Mouse (Mus musculus) A20 (cell line): ENCODE data around the gene Adig.

Experiments used
- DNase-seq: peaks from one replicate; pipeline ENCODE4 v3.0.0-alpha.2; 2011; ENCODE audit warnings: low read depth, low spot score

Gene Adig

DNA sequence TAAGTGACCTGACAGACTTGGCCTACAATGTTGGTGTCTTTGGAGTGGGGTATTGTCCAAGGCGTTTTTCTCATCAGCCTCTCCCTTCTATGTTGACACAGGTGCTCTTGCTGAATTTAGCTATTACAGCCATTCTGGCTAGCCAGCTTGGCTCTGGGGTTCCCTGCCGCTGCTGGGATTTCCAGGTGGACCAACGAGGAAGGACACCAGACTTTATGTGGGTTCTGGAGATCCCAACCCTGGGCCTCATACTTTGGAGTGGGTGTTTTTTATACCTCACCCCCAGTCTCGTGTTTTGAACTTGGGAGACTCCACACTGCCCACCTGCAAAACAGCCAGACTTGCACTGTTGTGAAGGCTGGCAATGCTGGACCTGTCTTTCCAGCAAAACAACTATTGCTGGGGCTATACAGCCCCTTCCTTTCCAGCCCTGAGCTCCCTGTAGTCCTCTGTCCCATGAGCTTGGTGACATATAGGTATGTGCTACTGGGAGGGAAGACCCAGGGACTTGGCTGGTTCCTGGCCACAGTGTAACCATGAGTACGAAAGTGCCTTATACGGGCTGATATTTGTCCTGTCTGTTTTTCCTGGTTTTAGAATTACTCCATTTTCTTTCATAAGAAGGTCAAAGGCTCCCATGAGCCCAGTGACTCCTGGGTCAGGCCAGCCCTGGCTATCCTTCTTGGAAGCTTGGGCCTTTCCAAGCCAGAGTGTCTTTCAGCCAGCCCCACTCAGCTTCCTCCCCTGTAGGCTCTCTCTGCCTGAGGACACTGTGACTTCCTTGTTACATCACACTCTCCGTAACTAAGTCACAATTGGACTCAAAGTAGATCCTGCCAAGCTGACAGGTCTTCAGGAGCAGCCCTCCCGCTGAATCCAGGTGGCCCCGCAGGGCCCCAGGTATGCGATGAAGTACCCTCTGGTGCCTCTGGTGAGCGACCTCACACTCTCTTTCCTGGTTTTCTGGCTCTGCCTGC lies at the start of gene Adig:
Adig (plus strand) TSS at position 777 of the 977 bp plus-strand sequence.
- no peak for DNase-seq

DNA sequence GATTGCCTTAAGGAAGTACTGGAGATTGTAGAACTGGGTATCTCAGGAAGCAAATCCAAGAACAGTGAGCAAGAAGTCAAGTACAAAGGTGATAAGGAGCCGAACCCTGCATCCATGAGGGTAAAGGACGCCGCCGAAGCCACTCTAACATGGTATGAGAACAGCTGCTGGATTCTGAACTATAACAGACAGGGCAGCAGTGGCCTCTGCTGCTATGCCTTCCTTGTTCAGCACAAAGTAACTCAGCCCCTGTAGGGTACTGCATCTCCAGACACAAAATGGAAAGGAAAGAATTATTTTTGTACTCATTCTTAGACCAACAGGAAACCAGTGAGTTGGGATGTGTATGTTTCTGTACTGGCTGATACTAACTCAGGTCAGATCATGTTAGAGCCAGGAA lies 46.0 kb upstream of the Adig start:
- no peak for DNase-seq

DNA sequence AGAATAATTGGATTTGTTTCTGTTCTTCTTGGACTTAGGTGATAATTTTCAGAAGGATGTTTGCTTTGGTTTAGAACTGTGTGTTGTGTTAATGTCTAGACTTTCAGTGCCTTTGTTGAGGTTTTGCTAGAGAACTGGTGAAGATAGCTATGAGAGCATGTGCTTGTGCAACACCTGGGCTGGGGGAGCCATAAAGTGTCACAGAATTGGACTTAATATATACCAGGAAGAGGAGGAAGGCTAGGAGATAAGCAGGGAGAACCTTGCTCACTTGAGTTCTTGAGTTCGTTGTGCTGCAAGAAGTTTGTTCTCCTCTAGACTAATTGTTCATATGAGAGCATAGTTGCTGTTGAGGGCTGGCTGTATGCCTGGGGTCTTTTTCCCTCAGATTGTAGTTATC lies 44.8 kb upstream of the Adig start:
- no peak for DNase-seq

DNA sequence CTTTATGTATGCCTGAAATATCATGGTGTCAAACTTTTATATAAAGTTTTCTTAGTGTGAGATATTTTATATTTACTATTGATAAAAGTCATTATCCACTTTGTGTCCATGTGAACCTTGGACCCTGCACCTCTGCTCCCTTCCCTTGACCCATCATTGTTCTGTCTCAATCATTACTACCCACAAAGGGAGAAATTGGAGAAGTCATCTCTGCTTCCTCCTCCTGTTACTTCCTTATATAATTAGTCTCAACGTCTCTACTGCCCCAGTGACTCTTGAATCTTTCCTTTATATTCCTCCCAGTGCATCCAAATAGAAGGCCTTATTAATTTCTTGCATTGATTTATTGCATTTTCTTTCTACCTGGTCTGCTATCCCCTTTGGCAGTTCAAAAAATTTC lies 40.0 kb upstream of the Adig start:
- DNase-seq: no peak

DNA sequence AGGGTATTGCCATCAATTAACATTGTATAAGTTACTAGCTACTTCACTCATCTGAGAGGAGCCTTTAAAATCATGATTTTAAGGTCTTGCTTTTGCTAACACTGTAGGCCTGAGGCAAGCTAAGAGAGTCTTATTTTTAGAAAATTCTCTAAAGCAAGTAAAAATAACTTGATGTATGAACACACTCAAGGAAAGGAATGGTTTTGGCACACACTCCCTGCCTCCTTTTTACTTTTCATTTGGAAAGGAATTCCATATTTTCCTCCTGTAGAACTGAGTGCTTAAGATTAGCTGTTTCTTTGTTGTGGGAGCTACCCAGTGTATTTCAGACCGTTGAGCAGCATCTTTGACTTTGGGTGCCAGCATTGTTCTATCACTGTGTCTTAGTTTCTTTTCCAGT lies 28.3 kb upstream of the Adig start:
- no peak for DNase-seq

DNA sequence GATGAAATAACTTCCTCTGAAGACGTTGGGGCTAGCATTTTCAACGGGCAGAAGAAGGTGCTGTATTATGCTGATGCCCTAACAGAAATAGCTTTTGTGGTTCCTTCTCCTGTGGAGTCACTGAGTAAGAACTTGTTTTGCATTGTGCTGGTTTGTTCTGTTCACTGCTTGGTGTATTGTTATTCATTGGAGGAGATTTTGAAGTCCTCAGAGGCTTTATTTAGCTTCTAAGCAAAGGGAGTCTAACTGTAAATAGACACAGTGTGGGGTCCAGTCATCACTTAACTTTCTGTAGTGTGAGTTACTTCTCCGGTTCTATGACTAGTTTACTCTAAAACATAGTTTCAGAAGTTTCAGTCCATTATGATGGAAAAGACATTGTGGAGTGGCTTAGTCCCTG lies 24.8 kb upstream of the Adig start:
- no peak for DNase-seq

DNA sequence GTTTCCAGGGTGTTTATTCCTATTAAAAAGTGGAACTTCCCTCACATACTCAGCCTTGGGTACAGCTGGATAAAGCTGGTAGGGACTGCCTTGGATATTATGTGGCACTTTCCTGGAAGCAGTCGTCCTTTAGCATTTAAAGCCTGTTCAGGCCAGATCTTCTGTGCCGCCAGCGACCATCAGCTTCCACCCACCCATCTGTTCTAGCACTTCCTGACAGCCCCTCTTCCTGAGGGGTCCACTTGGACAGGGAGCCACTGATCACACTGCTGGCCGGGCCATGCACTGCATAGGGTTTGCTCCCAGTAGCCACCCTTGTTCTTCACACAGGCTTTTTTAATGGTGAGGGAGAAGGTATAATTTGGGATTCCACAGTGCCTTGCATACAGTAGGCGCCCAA lies 4.0 kb upstream of the Adig start:
- no peak for DNase-seq

DNA sequence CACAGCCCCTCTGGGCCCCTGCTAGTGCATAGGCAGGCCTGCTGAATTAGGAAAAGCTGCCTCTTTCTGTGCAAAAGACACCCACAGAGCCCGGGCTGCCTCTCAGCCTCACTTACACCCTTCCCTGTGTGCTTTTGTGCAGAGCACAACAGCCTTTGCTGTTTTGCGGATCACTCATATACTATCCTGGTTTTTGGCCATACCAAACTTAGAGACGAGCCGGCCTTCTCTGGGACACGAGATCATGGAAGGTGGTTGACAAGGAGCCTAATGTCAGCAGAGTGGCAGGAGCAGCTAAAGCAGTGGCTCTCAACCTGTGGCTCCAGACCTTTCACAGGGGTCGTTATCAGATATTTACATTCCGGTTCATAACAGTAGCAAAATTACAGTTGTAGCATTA lies 814 bp downstream of the Adig start:
- no peak for DNase-seq

DNA sequence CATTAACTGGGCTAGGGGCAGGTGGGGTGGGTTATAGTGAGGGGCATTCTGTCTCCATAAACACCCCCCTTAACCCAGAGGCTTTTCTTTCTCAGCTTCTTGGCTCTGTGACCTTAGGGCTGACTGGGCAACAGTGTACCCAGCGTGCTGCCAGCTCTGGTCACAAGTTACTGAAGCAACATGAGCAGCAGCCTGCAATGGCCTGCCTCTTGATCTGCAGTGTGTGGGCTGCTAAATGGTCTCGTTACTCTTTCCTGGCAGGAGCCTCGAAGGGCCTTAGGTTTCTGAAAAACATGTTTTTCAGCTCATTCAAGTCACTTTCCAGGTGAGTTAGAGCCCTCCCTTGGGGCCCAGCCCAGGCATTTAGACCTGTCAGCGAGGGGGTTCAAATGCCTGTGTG lies 1.3 kb downstream of the Adig start:
- no peak for DNase-seq

DNA sequence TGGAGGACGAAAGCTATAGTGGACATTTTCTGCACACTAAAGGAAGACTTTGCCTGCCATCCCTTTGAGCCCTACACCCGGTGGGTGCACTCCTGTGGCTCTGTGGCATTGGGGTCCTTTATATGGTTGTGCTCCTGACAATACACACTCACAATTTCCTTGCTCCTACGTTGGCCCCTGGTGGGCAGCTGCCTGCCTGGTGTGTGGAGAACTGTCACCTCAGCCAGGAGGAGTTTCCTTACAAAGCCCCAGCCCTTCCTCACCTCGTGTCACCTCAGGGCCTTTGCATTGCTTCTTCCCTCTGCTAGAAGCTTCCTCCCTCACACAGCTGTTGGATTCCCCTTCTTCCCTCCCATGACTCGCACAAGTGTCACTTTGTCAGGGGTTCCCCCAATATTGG lies 4.1 kb downstream of the Adig start:
- no peak for DNase-seq

DNA sequence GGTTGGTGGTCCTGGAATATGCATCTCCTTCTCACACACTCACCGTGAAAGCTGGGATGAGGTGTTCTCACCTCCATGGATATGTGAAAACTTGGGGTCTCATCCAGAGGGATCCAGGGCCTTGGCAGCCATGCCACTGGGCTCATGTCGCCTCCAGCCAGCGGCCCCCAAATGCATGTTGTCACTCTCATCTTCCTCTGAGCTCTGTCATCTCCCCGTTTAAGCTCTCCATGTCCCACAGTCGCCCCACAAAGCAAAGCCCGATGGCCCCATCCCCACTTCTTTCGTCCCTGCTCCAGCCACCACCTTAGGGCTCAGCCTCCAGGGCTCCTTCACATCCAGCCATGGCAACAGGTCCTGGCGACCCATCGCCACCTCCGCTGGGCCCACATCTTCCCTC lies 4.6 kb downstream of the Adig start:
- DNase-seq: no peak

DNA sequence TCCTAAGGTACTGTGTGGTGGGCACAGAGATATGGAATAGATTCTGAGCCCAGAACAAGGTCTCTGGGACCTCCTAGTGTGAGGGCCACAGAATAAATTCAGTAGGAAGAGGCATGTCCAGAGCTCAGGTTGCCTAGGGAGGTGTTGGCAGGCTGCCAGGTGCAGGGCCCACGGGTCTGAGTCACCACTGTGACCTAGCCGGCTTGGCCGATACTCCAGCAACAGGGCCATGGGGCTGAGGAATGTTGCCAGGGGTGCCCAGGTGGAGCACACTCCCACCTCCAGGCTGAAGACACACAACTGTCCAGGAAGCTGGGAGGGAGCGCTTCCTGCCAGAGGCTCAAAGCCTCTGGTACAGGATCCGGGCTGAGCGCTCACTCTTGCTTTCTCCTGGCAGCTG lies 8.3 kb downstream of the Adig start:
- DNase-seq: no peak

DNA sequence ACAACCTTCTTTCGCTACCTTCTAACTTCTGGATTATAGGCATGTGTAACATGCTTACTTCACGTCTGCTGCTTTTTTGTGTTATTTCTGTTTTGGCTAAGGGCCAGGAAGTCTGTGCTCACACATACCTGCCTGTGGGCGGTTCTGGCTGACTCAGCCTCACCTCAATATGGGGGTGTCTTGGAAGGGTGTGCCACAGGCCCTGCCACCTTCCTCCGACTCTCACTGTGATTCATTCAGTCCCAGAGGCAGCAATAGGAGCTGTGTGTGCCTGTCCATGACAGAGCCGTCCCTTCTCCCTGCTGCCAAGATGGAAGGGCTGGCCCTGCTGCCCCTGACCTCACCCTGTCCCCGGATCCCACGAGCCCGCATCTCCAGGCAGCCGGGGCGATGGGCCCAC lies 10.1 kb downstream of the Adig start, which contains the start of gene Arhgap40:
Arhgap40 (plus strand) TSS at position 269 of the 400 bp plus-strand sequence.
- no peak for DNase-seq

DNA sequence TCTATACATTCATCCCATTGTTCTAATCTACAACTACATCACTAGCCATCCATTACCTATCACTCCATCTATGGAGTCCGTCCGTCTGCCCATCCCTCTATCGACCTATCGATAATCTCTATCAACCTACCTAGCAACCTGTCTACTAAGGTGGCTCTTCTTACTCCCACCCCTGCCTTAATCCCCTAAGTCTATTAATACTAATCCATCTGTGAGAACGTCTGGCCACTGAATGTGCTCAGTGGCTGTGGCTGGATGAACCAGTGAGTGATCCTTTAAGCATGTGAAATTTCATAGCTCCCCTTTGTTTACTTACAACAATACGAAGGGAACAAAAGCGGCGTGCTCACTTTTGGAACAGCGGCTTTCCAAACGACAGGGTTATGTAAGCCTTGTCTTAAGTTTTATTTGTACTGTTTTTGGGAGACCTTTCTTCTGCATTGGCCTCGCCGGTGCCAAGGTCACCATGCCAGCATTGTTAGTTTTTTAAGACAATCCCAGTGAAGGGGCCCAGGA lies 11.5 kb downstream of the Adig start:
- DNase-seq: no peak

DNA sequence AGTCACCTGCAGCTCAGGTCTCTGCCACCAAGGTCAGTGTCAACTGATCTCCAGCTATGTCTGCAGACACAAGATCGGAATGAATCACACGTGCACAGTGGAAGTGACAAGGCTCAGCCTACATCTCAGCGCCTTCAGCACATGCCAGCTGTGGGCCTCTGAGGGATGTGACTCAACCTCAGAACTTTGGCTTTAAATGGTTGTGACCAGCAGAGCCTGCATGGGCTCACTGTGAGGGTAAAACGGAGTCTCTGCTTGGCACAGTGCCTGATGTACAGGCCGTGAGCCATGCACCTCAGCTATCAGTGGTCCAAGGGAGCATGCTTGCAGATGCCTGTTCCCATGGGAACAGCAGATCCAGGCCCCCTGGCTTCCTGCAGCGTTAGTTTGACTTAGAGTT lies 16.2 kb downstream of the Adig start:
- no peak for DNase-seq

DNA sequence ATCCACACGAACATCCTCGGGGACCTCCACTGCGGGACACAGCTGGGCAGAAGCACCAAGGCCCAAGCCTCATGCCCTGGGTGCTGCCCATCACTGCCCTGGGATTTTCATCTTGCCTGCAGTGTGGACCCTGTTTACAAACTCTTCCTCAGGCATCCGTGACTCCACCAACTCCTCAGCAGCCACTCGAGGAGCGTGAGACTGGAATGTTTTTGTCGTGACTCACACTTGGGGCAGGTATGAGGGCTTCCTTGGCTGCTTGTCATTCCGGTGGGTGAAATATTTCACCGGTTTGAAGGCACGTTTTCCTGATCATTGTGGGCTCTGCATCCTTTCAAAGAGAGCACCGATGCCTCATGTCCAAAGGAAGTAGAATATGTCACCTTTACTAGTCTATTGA lies 16.7 kb downstream of the Adig start:
- no peak for DNase-seq

DNA sequence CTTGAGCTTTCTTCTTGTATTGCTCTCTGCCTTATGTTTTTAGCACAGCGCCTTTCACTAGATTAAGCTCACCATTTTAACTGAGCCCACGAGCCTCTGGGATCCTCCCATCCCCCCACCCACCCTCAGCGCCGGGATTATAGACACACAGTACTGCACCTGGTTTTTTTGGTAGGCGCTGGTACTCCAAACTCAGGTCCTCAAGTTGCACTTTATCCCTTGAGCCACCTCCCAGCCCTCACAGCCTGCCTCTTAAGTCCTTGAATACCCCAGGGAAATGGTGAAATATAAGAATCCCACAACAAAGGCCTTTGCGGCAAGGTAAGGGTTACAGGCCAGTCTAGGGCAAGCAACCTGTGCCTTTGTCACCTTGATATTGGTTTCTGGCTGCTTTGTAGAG lies 17.4 kb downstream of the Adig start:
- no peak for DNase-seq

DNA sequence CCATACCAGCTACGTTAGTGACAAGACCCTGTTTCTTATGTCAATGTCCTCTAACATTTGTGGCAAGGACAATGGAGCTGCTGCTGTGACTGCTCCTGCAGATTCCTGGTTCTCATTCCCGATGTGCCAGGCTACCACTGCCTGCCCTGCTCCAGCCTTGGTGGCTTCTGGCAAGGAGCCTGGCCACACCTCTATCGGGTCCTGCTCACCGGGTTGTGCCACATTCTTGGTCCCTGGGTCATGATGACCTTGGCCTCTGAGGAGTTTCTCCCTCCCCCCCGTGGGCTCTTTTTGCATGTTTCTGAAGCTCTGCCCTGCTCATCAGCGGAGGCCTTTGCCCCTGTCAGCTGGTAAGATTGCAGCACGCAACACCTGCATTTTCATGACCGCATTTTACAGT lies 20.6 kb downstream of the Adig start:
- DNase-seq: no peak

DNA sequence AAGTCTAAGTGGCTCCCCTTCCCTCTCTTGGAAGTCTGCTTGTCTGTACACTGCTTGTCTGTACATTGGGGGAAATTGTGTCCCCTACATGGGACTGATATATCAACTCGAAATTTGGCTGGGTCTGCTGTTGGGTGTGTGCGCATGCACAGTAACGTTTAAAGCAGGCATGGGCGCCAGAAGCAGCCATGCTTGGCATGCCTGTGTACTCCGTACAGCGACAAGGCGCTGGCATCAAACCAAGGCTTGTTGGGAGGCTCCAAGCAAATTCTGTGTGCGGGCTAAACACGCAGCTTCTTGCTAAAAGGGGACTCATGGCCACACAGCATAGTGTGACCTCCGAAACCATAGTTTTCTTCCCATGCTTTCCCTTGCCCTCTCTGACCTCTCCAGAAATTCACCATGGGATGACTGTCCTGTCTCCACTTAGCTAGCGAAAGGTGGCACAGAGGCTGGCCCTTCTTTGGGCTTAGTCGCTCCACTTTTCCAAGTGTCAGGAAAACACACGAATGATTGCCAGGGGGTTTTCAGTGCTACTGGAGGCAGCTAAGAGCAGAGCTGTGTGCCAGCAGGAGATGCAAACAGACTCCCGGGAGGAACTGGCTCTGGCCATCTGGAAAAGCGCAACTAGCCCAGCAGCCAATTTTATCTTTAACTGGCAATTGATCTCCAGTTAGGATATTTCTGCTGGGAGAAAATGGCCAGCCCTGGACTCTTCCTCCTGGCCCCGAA lies 21.9 kb downstream of the Adig start:
- DNase-seq: no peak

DNA sequence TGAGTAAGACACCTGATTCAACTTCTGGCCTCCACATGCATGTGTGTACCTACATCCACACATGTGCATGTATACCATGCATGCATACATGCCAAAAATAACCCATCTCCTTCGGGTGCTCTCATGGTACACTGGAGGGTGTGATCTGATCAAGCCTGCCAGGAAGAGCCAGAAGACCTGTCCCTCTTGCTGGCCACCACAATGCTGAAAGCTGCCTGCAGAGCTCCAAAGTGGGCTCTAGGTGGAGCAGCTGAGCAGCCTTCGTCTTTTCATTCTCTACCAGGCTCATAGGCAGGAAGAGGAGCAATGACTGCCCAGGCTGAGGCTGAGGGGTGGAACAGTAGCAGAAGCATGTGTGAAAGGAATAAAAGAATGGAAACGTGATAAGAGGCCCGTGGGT lies 31.7 kb downstream of the Adig start:
- DNase-seq: peak; percentile 69

DNA sequence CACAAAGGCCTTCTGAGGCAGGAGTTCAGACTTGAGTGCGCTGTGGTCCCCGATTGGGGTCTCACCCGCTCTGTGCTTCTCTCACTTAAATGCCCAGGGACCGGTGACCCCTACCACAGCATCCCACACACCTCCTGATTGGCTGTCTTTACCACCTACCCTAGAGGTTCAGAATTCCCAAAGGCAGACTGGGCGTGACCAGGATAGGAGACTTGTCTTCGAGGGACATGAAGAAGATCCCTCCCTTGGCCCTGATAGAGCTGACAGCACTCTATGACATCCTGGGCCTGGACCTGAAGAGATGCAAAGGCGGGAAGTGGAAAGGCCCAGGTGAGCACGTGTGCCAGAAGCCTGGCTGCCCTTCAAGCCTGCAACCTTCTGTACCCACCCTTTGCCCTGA lies 32.1 kb downstream of the Adig start:
- no peak for DNase-seq

DNA sequence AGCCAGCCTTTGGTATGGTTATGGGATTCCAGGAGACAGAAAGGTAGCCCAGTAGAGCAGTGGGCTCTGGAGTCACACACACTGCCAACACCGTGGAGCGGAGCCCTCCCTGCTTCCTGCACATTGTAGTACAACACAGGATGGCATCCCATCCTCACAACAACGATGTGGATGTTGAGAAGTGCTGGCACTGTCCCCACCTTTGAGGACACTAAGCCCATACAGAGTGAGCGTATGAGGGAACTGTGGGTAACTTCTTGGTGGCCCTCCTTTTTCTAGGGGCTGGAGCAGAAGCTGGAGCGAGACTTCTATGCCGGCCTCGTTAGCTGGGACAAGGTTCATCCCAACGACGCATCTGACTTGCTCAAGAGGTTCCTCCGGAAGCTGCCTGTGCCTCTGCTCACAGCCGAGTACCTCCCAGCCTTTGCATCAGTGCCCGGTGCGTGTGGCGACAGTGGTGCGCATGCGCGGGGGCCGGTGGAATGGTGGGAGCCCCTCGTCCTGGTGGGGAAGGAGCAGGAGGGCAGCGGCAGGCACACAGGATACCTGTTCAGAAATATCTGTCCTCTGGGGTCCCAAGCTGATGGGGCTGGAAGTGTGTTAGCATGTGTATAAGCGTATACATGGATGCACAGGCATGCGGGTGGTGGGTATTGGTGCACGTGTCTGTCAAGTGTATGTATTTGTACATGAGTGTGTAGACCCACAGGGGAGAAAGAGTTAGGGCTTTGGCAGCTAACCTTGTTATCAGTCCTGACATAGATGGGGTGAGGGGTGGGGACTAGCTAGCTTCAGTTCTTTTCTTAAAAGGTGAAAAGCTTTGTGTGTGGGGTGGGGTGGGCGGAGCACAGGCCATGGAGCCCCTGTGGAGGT lies 37.3 kb downstream of the Adig start:
- DNase-seq: no peak
